Mouse (Mus musculus) heart, adult 11 months (tissue): ENCODE data around the gene 4931440F15Rik.

Experiments used
- DNase-seq: peaks from one replicate; pipeline ENCODE4 v3.0.0; 2022

The 4931440F15Rik gene

GRCm38 (mm10) chr11:29801432-29802427, 23.7 kb downstream of the 4931440F15Rik start:
- peak; percentile 49 for DNase-seq

GRCm38 (mm10) chr11:29799839-29800238, 25.6 kb downstream of the 4931440F15Rik start:
- peak; percentile 70 for DNase-seq

GRCm38 (mm10) chr11:29795106-29795505, 30.4 kb downstream of the 4931440F15Rik start:
- no peak for DNase-seq

- DNase-seq = no peak
These were observed 31.0 kb downstream of the 4931440F15Rik start for GRCm38 (mm10) chr11:29794475-29794874.

- no peak for DNase-seq
These were observed 34.7 kb downstream of the 4931440F15Rik start for GRCm38 (mm10) chr11:29790796-29791195.

GRCm38 (mm10) chr11:29788921-29789638, 36.4 kb downstream of the 4931440F15Rik start:
- no peak for DNase-seq

- no peak for DNase-seq
These were observed 37.0 kb downstream of the 4931440F15Rik start for GRCm38 (mm10) chr11:29788499-29788898.

GRCm38 (mm10) chr11:29787473-29787872, 38.0 kb downstream of the 4931440F15Rik start:
- DNase-seq = peak; percentile 87

GRCm38 (mm10) chr11:29786583-29787219, 38.8 kb downstream of the 4931440F15Rik start:
- peak; percentile 93 for DNase-seq

- DNase-seq = peak; percentile 3
These were observed 46.0 kb downstream of the 4931440F15Rik start for GRCm38 (mm10) chr11:29779409-29780026.

- DNase-seq = no peak
These were observed 46.5 kb downstream of the 4931440F15Rik start for GRCm38 (mm10) chr11:29778936-29779335.

GRCm38 (mm10) chr11:29777964-29778363, 47.5 kb downstream of the 4931440F15Rik start:
- peak; percentile 98 for DNase-seq

GRCm38 (mm10) chr11:29774760-29775159, 50.7 kb downstream of the 4931440F15Rik start:
- DNase-seq = peak; percentile 62

- peak; percentile 45 for DNase-seq
These were observed 51.2 kb downstream of the 4931440F15Rik start for GRCm38 (mm10) chr11:29774296-29774695.
